Mouse (Mus musculus) ES-E14 (cell line): ENCODE measurements at regions not wholly inside any gene's neighbourhood (a gene's known extent, or its start where the extent isn't known, plus 50 kb on each side); places are given as distances from the start of the nearest gene placed in this dataset.

Source experiments
- CHD2 ChIP-seq: IDR thresholded peaks from 2 replicates; pipeline ENCODE4 v1.6.1; 2014; ENCODE audit warnings: mild to moderate bottlenecking, low read depth, low read length, inconsistent platforms
- HCFC1 ChIP-seq: IDR thresholded peaks from 2 replicates; pipeline ENCODE4 v1.6.1; 2012; ENCODE audit warnings: low read length, inconsistent platforms, borderline replicate concordance; ENCODE audit not compliant: insufficient read depth
- MAFK ChIP-seq: IDR thresholded peaks from 2 replicates; pipeline ENCODE4 v1.6.1; 2014; ENCODE audit warnings: mild to moderate bottlenecking, low read depth, low read length, inconsistent platforms; ENCODE audit not compliant: insufficient read depth
- ZNF384 ChIP-seq: IDR thresholded peaks from 2 replicates; pipeline ENCODE4 v1.6.1; 2012; ENCODE audit warnings: low read depth, low read length, inconsistent platforms

- no peak for TF ChIP-seq ZNF384
- TF ChIP-seq CHD2 = no peak
- TF ChIP-seq MAFK = no peak
- no peak for TF ChIP-seq HCFC1
Observed at GRCm38 (mm10) chr17:59138791-59139190, 125.6 kb upstream of the Nudt12 start.
